Mouse (Mus musculus) ovary, postnatal 14 days (tissue): ENCODE data around the gene Hnrnpab.
A peak's percentile ranks its signal among the peaks of the same experiment; 100 is the strongest.
"Not testable (repeated sequence)": the region's sequence is repeated elsewhere in the genome, so short reads cannot be mapped to it uniquely, and the experiment has no call there.

Experiments used
- DNase-seq: peaks from one replicate; pipeline ENCODE4 v3.0.0; 2022; ENCODE audit warnings: low spot score

Hnrnpab gene

DNA sequence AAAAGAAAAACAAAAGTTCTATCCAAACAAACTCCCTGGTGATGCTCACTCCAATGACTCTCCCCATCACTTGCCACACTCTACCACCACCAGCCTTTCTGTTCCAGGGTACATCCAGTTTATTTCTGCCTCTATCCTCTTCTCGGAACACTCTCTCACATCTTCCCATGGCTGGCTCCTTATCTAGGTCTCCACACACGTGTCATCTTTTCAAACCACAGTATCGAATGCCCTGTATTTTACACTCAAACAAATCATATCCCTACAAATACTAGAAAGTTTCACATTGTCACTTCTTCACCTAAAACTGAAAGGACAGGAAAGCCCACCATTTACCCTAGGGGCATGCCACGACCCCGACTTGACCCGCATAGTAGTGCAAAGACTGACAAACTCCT lies 28.5 kb upstream of the Hnrnpab start:
- no peak for DNase-seq

DNA sequence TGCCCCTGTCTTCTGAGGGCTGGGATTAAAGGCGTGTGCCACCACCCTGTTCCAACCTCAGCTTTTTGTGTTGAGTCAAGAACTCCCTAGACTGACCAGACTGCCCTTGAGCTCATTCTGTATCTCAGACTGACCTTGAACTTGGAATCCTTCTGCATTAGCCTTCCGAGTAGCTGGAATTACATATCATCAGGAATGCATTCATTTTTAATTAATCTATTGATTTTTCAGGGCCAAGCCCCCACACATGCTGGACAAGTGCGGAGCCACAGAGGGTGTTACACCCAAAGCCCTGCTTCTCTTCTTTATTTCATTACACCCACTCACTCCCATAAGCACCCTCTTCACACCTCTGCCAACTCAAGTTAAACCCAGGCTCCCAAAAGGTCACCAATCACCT lies 27.1 kb upstream of the Hnrnpab start:
- no peak for DNase-seq

DNA sequence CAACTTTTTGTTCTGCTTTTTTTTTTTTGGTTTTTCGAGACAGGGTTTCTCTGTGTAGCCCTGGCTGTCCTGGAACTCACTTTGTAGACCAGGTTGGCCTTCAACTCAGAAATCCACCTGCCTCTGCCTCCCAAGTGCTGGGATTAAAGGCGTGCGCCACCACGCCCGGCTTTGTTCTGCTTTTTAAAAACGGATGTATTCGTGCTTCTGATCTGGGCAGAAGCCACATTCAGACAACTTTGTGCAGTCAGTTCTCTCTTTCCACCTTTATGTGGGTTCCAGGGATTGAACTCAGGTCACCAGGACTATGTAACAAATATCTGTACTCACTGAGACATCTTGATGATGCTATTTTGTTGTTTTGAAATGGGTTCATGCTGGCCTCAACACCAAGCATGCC lies 26.6 kb upstream of the Hnrnpab start:
- not testable (repeated sequence) for DNase-seq

DNA sequence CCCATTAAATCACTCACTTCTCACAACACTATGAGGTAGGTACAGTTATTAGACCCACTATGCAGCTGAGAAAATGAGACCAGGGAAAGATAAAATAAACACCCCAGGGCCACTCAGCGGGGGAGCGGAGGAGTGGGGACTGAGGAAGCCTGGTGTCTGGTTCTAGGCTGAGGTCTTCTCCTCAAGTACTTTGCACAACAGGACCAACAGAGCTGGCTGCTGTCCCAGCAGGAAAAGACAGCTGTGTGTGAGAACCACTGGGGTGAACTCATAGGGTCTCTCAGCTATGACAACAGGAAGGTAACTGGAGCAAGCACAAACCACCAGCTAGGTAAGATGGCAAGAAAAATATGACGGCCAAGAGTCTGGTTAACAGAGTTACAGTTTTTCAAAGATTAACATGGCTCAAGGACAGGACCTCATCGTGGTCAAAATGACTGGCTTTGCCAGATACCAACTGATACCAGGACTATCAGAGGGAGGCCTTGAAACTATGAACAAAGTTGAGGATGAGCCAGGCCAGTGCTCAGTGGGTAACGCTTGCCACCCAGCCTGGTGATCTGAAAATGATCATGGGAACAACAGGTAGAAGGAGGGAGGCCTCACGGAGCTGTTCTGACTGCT lies 25.6 kb upstream of the Hnrnpab start:
- no peak for DNase-seq

DNA sequence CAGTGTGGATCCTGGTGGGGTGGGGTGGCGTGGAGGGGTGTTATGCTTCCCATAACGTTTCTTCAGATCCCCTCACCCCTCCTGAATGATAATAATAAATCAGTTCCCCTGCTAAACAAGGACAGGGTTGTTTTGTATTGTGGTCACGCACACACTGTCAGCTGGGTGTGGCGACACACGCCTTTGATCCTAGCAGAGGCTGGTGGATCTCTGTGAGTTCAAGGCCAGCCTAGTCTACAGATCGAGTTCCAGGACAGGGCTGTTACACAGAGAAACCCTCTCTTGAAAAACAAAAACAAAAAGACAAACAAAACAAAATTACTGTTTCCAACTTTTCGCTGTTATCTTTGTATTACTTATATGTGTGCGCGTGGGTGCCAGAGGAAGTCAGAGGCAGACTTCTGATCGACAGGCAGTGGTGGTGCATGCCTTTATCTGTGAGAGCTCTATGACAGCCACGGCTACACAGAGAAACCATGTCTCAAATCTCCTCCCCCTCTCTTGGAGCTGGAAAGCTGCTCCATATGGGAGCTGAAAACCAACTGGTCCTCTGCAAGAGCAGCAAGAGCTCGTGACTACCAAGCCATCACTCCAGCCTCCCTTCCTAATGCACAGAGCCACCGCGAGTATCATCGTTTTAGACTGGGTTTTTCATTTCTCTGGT lies 23.1 kb upstream of the Hnrnpab start:
- no peak for DNase-seq

DNA sequence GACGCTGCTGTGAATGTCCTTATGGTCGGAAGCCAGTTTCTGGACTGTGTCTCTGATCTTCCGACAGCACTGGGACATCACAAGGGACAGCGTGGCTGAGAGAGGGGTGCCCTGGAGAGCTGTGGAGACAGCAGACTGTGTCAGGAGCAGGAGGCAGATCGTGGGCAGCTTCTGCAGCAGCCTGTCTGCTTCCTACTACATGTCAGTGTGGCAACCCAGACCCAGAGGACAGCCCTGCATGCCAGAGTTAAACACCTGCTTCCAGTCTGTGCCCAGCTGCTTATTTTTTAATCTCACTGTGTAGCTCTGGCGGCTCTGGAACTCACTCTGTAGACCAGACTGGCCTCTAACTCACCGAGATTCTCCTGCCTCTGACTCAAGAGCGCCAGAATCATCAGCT lies 21.3 kb upstream of the Hnrnpab start:
- DNase-seq = no peak

DNA sequence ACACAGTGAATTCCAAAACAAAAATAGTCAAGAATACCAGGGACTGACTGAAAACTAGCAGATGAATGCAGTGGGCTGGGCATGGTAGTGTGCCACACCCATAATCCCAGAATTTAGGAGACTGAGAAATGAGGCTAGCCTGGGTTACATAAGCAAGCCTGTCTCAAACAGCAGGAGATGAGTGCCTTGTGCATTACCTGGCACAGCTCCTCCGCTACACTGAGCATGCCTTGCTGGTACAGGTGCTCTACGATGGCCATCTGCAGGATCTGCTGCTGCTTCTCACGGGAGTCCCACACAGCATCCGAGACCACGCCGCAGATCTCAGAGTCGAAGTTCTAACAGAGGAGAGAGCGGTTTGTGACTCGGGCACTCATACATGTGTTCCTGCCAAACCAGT lies 20.8 kb upstream of the Hnrnpab start:
- DNase-seq = no peak

DNA sequence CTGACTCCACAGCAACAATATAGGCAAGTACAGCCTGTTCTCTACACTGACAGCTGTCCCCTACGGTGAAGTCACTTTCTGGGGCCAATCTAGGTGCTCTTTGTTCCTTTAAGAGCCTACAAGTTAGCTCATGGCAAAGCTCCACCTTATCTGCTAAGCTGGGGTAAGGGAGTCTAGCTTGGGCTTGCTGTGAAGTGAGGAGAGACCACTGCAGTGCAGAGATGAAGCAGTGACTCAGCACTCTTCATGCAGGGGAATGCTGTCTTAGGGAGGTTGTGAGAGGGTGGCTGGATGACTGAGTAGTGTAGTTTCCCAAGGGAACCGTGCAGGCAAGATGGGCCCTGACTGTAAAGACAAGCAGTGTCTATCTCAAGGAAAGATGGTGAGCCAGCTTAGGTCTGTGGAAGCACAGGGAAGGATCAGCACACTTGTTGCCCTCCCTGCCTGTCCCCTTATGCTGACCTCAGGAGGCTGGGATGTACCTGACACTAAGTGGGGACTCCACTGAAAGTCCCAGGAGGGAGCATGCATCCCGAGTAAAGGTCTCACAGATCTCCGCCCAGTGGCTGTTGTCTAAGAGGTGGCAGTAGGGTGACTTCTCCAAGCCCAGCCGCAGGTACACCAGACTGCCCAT lies 18.7 kb upstream of the Hnrnpab start:
- DNase-seq = no peak

DNA sequence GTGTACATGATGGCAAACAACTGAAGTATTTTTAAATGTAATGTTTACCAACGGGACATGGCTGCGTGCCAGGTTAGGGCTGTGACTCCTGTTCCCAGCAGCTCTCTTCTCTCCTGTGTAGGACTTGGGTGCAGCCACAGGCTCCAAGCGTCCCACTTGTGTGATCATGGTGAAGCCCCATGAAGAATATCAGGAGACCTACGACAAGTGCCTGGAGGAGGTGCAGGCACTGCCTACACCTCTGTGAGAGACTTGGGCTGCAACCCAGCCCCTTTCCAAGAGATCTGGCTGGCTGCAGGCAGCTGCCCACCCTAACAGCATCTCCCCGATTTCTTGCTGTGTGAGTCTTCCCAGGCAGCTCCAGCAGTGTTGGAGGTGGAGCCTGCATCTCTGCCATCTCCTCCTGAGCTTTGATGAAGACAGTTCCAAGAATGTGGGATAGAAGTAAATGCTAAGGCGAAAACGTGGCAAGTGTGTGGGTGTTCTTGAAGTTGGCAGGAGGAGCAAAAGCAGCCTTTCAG lies 16.4 kb upstream of the Hnrnpab start:
- DNase-seq = no peak

DNA sequence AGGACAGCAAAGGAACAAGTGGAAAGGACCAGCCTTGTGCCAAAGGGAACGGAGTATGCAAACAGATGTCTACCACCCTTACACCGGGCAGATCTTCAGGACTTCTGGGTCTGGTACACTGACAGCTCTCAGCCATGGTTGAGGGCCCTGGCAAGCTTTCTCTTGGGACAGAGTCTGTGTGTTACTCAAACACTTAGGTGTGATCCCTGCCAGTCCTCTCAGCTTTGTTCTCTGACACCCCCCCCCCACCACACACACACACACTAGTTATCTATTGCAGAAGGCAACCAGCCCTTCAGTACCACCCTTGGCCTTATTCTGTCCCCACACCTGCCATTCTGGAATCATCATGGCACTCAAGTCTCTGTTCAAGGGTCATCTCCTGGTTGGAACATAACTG lies 15.1 kb upstream of the Hnrnpab start:
- no peak for DNase-seq

DNA sequence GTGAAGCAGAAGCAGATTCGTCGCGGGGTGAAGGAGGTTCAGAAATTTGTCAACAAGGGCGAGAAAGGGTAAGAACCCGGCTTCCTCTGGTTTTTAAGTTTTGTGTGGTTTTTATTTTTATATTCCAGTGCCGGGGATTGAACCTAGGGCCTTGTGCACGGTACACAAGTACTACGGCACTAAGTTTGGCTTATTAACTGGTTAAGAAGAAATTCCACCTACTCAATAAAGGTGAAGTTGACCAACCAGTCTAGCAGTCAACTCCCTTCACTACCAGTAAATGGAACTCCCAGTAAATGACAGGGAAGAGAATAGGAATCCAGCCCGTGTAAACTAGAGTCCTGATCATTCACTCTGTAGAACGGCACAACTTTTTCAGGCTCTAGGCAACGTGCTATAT lies 13.4 kb upstream of the Hnrnpab start:
- DNase-seq = no peak

DNA sequence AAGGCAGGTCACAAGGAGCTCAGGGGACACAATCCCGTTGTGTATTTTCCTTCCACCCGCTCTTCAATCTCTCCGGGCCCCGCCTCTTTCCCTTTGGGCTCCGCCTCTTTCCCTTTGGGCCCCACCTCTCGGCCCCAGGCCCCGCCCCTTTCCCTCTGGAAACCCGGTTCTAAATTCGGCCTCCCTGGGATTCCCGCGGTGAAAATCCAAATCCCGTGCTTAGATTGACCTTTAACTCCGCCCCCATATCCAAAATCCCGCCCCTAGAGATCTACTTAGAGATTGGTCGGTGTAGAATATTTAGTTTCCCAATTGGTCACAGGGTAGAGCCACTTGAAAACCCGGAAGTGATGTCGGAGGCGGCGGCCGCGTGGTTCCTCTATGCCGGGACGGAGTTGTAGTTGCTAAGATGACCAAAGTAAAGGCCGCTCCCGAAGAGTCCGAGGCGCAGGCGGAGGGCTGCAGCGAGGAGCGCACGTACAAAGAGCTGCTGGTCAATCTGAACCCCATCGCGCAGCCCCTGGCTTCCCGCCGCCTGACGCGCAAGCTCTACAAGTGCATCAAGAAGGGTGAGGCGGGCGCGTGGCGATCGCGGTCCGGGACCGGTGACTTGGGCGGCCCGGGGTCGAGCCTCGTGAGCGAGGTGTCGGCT lies 12.9 kb upstream of the Hnrnpab start, which contains the start of gene Nhp2:
Nhp2 (plus strand) TSS at position 327 of the 652 bp plus-strand sequence.
- peak; percentile 95 for DNase-seq

DNA sequence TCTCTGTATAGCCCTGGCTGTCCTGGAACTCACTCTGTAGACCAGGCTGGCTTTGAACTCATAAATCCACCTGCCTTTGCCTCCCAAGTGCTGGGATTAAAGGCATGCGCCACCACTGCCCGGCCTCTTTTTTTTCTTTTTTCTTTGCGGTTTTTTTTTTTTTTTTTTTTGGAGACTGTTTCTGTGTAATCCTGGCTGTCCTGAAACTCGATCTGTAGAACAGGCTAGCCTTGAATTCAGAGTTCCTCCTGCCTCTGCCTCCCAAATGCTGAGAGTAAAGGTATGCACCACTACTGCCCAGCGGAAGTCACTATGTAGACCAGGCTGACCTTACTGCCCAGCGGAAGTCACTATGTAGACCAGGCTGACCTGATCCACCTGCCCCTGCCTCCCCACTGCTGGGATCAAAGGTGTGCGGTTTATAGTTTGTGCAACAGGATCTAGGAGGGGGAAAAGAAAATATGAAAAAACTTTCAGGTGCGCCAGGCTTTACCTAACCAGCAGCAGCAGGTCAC lies 12.3 kb upstream of the Hnrnpab start:
- DNase-seq = no peak

DNA sequence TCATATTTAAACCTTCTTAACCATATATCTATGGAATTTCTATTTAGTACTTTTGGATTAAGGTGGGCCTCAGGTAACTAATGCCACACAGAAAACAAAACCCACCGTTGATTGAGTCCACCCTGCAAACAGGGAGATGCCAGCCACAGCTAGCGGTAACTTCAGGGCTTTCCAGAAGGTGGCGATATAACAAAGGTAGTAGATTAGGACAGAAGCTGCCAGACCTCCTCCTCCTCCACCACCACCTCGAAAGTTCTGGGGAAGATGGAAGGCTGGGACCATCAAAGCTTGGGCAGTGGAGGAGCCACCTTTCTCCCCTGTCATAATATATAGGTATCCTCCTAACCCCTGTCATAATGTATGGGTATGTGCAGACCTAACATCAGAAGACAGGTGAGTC lies 11.0 kb upstream of the Hnrnpab start:
- DNase-seq = peak; percentile 62

DNA sequence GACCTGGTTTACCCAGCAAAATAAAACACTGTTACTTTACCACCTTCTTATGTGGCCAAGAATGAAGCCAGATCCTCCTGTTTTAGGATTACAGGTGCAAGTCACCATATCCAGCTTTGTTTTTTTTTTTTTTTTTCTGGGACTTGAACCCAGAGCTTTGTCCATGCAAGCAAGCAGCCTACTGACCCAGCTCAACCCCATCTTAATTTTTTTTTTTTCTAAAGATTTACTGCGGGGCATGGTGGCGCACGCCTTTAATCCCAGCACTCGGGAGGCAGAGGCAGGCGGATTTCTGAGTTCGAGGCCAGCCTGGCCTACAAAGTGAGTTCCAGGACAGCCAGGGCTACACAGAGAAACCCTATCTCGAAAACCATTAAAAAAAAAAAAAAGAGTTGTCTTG lies 9.5 kb upstream of the Hnrnpab start:
- DNase-seq = not testable (repeated sequence)

DNA sequence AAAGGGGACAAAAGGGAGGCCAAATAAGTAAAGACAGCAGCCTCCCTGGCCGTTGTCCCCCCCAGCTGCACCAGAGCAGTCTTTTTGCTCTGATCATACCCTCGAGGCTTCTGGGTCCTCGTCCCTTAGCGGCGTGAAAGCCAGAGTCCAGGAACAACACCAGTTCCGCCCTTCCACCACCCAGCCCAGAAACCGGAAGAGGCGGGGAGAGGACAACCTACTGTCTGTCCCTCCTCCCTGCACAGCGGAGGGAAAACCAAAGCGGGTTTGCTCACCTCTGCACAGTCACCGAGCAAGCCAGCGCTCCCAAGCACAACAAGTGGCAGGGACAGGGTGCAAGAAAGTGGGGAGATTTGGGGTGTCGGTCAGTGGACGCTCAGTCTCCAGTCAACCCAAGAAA lies 9.0 kb upstream of the Hnrnpab start:
- DNase-seq = peak; percentile 57

DNA sequence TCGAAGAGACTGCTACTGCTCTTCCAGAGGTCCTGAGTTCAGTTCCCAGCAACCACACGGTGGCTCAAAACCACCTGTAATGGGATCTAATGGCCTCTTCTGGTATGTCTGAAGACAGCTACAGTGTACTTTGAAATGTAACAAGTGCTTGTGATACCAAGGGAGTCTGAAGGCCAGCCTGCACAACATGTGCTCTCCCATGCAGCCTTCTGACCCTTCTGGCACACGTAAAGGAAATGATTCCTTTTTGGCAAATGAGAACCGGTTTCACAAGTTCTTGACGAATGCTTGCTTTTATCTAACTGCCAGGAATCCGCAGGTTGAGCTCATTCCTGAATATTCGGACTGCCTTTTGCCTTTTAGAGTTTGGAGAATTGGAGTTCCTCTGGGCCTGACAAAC lies 8.5 kb upstream of the Hnrnpab start:
- DNase-seq = no peak

DNA sequence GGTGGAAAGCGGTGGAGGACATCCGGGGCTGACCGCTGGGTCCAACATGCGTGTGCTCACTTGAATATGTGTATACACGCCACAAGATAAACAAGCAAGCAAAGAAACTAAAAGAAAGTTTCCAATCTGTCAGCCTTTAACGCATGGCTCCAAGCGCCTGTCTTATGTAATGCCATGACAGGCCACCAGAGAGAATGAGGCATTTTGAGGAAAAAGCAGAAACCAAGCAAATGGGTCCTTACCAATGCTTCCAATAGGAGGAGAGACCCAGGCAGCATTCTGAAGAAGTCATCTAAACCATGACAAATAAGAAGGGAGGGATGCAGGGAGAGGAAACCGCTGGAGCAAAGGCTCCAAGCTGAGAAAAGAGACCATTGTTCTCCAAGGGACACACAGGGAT lies 7.6 kb upstream of the Hnrnpab start:
- DNase-seq = no peak

DNA sequence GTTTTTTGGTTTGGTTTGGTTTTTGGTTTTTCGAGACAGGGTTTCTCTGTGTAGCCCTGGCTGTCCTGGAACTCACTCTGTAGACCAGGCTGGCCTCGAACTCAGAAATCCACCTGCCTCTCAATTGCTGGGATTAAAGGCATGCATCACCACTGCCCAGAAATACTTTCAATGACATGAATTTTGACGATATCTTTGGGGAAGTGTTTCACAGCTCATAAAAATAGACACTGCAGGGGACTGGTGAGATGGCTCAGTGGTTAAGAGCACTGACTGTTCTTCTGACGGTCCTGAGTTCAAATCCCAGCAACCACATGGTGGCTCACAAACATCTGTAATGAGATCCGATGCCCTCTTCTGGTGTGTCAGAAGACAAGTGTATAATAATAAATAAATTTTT lies 3.3 kb upstream of the Hnrnpab start:
- not testable (repeated sequence) for DNase-seq

DNA sequence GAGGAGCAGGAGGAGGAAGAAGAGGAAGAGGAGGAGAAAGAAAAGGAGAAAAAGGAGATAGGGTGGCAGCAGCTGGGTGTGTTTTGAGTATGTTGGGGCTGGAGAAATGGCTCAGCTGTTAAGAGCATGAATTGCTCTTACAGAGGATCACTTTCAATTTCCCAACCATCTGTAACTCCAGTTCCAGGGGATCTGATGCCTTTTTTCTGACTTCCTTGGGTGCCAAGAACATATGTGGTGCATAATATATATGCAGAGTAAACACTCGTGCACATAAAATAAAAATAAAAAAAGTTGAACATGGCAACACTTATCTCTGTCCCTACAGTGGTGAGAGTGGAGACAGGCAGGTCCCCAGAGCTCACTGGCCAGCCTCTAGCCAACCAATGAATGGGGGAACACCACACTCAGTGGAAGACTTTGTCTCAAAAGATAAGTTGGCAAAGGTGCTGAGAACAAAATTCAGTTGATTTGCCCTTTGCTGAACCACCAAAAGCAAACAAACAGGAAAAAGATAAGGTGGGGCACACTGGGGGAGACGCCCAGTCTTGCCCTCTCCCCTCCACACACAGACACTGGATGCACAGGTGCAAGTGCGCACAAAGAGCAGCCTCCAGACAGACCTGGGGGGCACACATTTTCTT lies 2.7 kb upstream of the Hnrnpab start:
- no peak for DNase-seq

DNA sequence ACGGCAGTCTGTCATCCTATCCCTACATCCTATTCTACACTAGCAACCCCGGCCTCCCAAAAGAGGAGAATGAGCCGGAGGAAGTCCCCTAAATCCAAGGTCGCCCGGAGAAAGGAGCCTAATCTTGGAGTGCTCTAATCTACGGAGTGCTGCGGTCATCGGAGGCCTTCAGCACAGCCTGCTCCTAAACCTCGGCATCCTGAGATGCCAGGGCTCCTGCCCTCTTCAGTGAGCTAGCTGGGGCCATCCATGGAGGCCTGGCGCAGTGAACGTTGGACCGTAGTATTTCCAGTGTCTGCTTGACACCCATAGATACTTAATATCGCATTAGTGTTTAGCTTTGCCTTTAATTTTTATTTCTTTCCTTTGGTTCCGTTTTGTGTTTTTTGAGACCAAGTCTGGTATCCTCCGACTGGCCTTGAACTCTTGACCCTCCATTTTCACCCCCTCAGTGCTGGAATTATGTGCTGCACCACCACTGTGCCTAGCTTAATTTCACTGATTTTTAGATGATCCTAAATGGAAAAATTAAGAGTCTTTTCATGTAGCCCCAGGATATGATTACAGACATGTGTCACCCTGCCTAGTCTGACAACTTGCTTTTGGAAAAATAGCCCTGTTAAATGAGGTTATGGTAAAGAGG lies 570 bp upstream of the Hnrnpab start:
- no peak for DNase-seq
